ENCODE assay signal across 8 mouse cellular contexts in the genomic region with DNA sequence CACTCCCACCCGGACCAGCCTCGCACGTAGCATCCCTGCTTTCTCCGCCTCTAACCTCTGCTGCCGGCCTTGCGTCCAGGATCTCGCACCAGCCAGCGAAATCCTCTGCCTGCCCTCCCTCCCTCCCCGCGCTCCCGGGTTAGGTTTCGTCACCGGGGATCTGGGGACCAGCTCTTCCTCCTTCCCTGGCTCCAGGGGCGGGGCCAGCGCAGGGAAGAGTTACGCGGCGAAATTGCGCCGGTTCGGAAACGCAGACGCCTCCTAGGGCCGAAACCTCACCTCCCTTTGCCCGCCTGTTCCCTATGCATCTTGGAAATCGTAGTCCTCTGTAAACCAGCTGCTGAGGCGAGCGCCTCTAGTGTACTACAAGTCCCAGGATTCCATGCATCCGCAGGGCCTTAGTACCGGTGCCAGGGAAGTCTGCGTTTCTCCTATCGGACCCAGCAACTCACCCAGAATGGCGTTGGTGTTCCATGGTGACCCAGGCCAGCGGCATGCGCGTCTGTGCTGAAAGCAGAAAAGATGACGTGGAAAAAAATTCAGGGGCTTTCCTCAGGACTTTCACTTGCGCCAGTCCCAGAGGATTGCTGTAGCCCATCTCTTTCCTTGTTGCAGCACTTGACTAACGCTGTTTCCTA. TPM values are rescaled to one million over a fixed set of nuclear protein-coding genes. Genes with fewer than 3 reads are reported as not detected.
A peak's percentile ranks its signal among the peaks of the same experiment; 100 is the strongest.
DNase-seq lines count a peak whose midpoint lies in the region; ATAC-seq lines count a peak whose summit lies in the region.

Gene Eml6 (minus strand): TSS at position 199 of the 638 bp plus-strand sequence.

- WGBS in forebrain, embryonic 11.5 days = under 1% methylated on average over 39 of the region's 39 CpGs
- under 1% methylated on average over 39 of the region's 39 CpGs for WGBS in heart, embryonic 15.5 days
- under 1% methylated on average over 39 of the region's 39 CpGs for WGBS in liver, embryonic 12.5 days (ENCODE audit: insufficient replicate concordance)
- WGBS in stomach, embryonic 14.5 days = under 1% methylated on average over 39 of the region's 39 CpGs

- H3K4me2 ChIP-seq in forebrain, embryonic 11.5 days (ENCODE audit: low read depth, low read length, severe bottlenecking) = peak within 1 kb of the TSS; percentile 94
- H3K4me2 ChIP-seq in heart, embryonic 15.5 days = peak within 1 kb of the TSS; percentile 99
- peak within 1 kb of the TSS; percentile 79 for H3K4me2 ChIP-seq in liver, embryonic 12.5 days
- peak within 1 kb of the TSS; percentile 89 for H3K4me2 ChIP-seq in stomach, embryonic 14.5 days (replicated peaks; ENCODE audit: low read depth, low read length)

- H3K9ac ChIP-seq in forebrain, embryonic 11.5 days (ENCODE audit: low read length) = peak within 1 kb of the TSS; percentile 69
- H3K9ac ChIP-seq in heart, embryonic 15.5 days = peak within 1 kb of the TSS; percentile 60
- peak within 1 kb of the TSS; percentile 49 for H3K9ac ChIP-seq in liver, embryonic 12.5 days
- peak within 1 kb of the TSS; percentile 41 for H3K9ac ChIP-seq in stomach, embryonic 14.5 days (replicated peaks; ENCODE audit: low read depth, low read length)

- H3K27me3 ChIP-seq in forebrain, embryonic 11.5 days (ENCODE audit: control insufficient read depth, insufficient read depth, low read length) = peaks cover 10% of the 10 kb centered on the region
- H3K27me3 ChIP-seq in heart, embryonic 15.5 days = peaks cover 23% of the 10 kb centered on the region
- H3K27me3 ChIP-seq in liver, embryonic 12.5 days (replicated peaks) = peaks cover 50% of the 10 kb centered on the region
- H3K27me3 ChIP-seq in stomach, embryonic 14.5 days (ENCODE audit: control insufficient read depth, insufficient read depth, low read length) = 0 out of 2 replicates have a peak, but pooled peaks cover 11% of the 10 kb centered on the region

- peak; percentile 69 for DNase-seq in CD4-positive, CD25-positive, alpha-beta regulatory T cell, adult 2 months (ENCODE audit: low read depth, low spot score)
- peak; percentile 96 for DNase-seq in forebrain, embryonic 11.5 days (ENCODE audit: low spot score)
- peak; percentile 97 for DNase-seq in kidney, postnatal 14 days
- peak; percentile 27 for DNase-seq in naive thymus-derived CD4-positive, alpha-beta T cell, adult 2 months (ENCODE audit: low read depth)

- H3K36me3 ChIP-seq in forebrain, embryonic 11.5 days (ENCODE audit: control insufficient read depth, insufficient read depth, low read length) = no peaks in the 10 kb centered on the region
- H3K36me3 ChIP-seq in heart, embryonic 15.5 days = no peaks in the 10 kb centered on the region
- H3K36me3 ChIP-seq in liver, embryonic 12.5 days = no peaks in the 10 kb centered on the region
- H3K36me3 ChIP-seq in stomach, embryonic 14.5 days (ENCODE audit: control insufficient read depth, insufficient read depth, low read length) = no peaks in the 10 kb centered on the region

- peak within 1 kb of the TSS; percentile 68 for H3K4me3 ChIP-seq in brown adipose tissue, adult 24 weeks (ENCODE audit: insufficient read depth, low read depth, low read length)
- peak within 1 kb of the TSS; percentile 56 for H3K4me3 ChIP-seq in forebrain, embryonic 11.5 days (ENCODE audit: low read depth, low read length)
- peak within 1 kb of the TSS; percentile 65 for H3K4me3 ChIP-seq in heart, embryonic 15.5 days
- H3K4me3 ChIP-seq in liver, embryonic 12.5 days = peak within 1 kb of the TSS; percentile 59
- peak within 1 kb of the TSS; percentile 50 for H3K4me3 ChIP-seq in stomach, embryonic 14.5 days (ENCODE audit: low read depth, low read length)

- peak; percentile 99 for ATAC-seq in forebrain, embryonic 11.5 days (replicated peaks; ENCODE audit: low FRiP score)
- ATAC-seq in heart, embryonic 15.5 days (replicated peaks; ENCODE audit: insufficient number of reproducible peaks, insufficient read depth, low FRiP score, low read depth) = peak; percentile 99
- ATAC-seq in liver, embryonic 12.5 days = peak; percentile 99
- peak; percentile 100 for ATAC-seq in stomach, embryonic 14.5 days (ENCODE audit: insufficient number of reproducible peaks, insufficient read depth, low FRiP score, low read depth)

- H3K9me3 ChIP-seq in forebrain, embryonic 11.5 days (ENCODE audit: control insufficient read depth, low read length) = no peaks in the 10 kb centered on the region
- no peaks in the 10 kb centered on the region for H3K9me3 ChIP-seq in heart, embryonic 15.5 days (replicated peaks)
- H3K9me3 ChIP-seq in liver, embryonic 12.5 days (replicated peaks) = no peaks in the 10 kb centered on the region
- H3K9me3 ChIP-seq in stomach, embryonic 14.5 days (ENCODE audit: control insufficient read depth, low read depth, low read length) = no peaks in the 10 kb centered on the region

- H3K27ac ChIP-seq in brown adipose tissue, adult 24 weeks (replicated peaks; ENCODE audit: low read depth, low read length) = peak within 1 kb of the TSS; percentile 61
- no peak within 1 kb of the TSS for H3K27ac ChIP-seq in forebrain, embryonic 11.5 days (ENCODE audit: low read depth, low read length)
- peak within 1 kb of the TSS; percentile 72 for H3K27ac ChIP-seq in heart, embryonic 15.5 days
- H3K27ac ChIP-seq in liver, embryonic 12.5 days = no peak within 1 kb of the TSS
- H3K27ac ChIP-seq in stomach, embryonic 14.5 days (ENCODE audit: low read length) = no peak within 1 kb of the TSS

- no peaks in the 10 kb centered on the region for H3K4me1 ChIP-seq in brown adipose tissue, adult 24 weeks (ENCODE audit: control insufficient read depth, insufficient read depth, insufficient read length, low read length)
- H3K4me1 ChIP-seq in forebrain, embryonic 11.5 days (replicated peaks; ENCODE audit: control insufficient read depth, insufficient read depth, low read length) = 0 out of 2 replicates have a peak, but pooled peaks cover 2% of the 10 kb centered on the region
- H3K4me1 ChIP-seq in heart, embryonic 15.5 days (replicated peaks) = peaks cover 7% of the 10 kb centered on the region
- H3K4me1 ChIP-seq in liver, embryonic 12.5 days = peaks cover 13% of the 10 kb centered on the region
- H3K4me1 ChIP-seq in stomach, embryonic 14.5 days (ENCODE audit: control insufficient read depth, insufficient read depth, low read length) = peaks cover 6% of the 10 kb centered on the region; the same call in 1 of the 2 replicates

RNA-seq across cellular contexts. Expression of gene Eml6, which starts in this region (rescaled TPM):
- 1.2 and 1.3 TPM in 2 replicates for polyA plus RNA-seq in brown adipose tissue, adult 24 weeks (2012; ENCODE audit: insufficient read depth, insufficient read length, missing spikeins)
- 0.76 and 0.87 TPM in 2 replicates for polyA plus RNA-seq in forebrain, embryonic 11.5 days (2014; fragmentation: Nextera tagmentation; extraction: Ambion mirVana)
- polyA plus RNA-seq in heart, embryonic 15.5 days (2015; fragmentation: Nextera tagmentation; extraction: Ambion mirVana) = 0.57 and 0.66 TPM in 2 replicates
- 0.15 and 0.25 TPM in 2 replicates for polyA plus RNA-seq in liver, embryonic 12.5 days (2016; fragmentation: Nextera tagmentation; extraction: Ambion mirVana)
- 1.1 and 2.0 TPM in 2 replicates for polyA plus RNA-seq in stomach, embryonic 14.5 days (2014; fragmentation: Nextera tagmentation; extraction: Ambion mirVana)

Comparison
In these comparisons a context has a peak if more than half of its experiments do, and no peak if none do; other contexts are left out.
1. Peak in DNase-seq, ATAC-seq, H3K4me3 ChIP-seq, H3K9ac ChIP-seq and H3K4me2 ChIP-seq in forebrain, embryonic 11.5 days; RNA of the gene not detected or under 1 TPM.
2. Peak in ATAC-seq, H3K4me3 ChIP-seq, H3K27ac ChIP-seq, H3K9ac ChIP-seq and H3K4me2 ChIP-seq in heart, embryonic 15.5 days; RNA of the gene not detected or under 1 TPM.
3. Peak in ATAC-seq, H3K4me3 ChIP-seq, H3K9ac ChIP-seq and H3K4me2 ChIP-seq in liver, embryonic 12.5 days; RNA of the gene not detected or under 1 TPM.
4. DNase-seq: peak in every context shown above with its lines; median percentile 97 in kidney, postnatal 14 days; 96 in forebrain, embryonic 11.5 days; 69 in CD4-positive, CD25-positive, alpha-beta regulatory T cell, adult 2 months; 27 in naive thymus-derived CD4-positive, alpha-beta T cell, adult 2 months.